Mouse (Mus musculus) bone marrow macrophage, adult 2 months (primary cell): Measurements from ENCODE around the gene Dnajc2.

Source experiments
- CTCF ChIP-seq: IDR thresholded peaks from 2 replicates; pipeline ENCODE4 v1.5.1; 2012; ENCODE audit warnings: low read depth, mild to moderate bottlenecking, low read length, moderate library complexity
- POLR2A ChIP-seq: IDR thresholded peaks from 2 replicates; pipeline ENCODE4 v1.6.1; 2012; ENCODE audit warnings: mild to moderate bottlenecking, low read depth, low read length, borderline replicate concordance

DNA sequence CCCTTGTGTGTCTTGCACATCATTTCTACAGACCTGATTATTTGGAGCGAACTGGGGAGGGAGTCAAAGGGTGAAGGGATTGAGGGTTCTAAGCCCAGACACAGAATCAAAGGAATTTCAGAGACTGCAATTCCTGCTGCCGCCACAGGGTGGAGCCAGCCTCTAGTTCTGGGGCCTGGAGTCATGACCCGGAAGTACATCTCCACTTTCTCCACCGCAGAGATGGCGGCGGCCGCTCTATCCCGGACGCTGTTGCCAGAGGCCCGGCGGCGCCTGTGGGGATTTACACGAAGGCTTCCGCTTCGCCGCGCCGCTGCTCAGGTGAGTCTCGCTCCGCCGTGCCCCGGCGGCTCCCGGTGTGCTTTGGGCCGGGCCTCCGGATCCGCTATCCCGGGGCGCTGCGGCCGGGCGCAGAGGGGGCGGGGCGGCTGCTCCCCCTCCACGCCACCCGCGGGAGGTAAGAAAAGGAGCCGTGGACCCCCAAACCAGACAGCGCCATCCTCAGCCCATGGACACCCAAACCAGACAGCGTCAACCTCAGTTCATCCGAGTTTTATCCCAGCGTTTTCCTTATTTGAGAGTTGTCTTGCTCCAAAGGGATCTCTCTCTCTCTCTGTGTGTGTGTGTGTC lies 48.0 kb downstream of the Dnajc2 start, which contains the start of gene Pmpcb:
- peak; percentile 80 for TF ChIP-seq CTCF
- no peak for TF ChIP-seq POLR2A
